Mouse (Mus musculus) E14TG2a.4 (cell line): ENCODE measurements around the gene Arhgef12.
"Not testable (repeated sequence)": the region's sequence is repeated elsewhere in the genome, so short reads cannot be mapped to it uniquely, and the experiment has no call there.

Experiments used
- H3K27me3 ChIP-seq: 2 replicates; pipeline ENCODE4 v1.6.1; 2014; ENCODE audit warnings: low read length, control low read depth; ENCODE audit not compliant: insufficient read depth
- H3K36me3 ChIP-seq: 2 replicates; pipeline ENCODE4 v1.6.1; 2014; ENCODE audit warnings: low read length, control low read depth; ENCODE audit not compliant: insufficient read depth
- H3K4me1 ChIP-seq: replicated peaks from 2 replicates; pipeline ENCODE4 v1.6.1; 2014; ENCODE audit warnings: low read depth, low read length, control low read depth
- H3K4me3 ChIP-seq: replicated peaks from 2 replicates; pipeline ENCODE4 v1.5.1; 2014; ENCODE audit warnings: mild to moderate bottlenecking, low read length
- H3K9me3 ChIP-seq: 2 replicates; pipeline ENCODE4 v1.6.1; 2014; ENCODE audit warnings: low read length, control low read depth
- CTCF ChIP-seq: conservative IDR thresholded peaks from 2 replicates; pipeline ENCODE4 v1.5.1; 2014; ENCODE audit warnings: low read length
- NANOG ChIP-seq: IDR thresholded peaks from 2 replicates; pipeline ENCODE4 v1.6.1; 2014; ENCODE audit warnings: borderline replicate concordance, low read length, mixed read lengths
- POU5F1 ChIP-seq: IDR thresholded peaks from 2 replicates; pipeline ENCODE4 v1.6.1; 2014; ENCODE audit warnings: low read length, borderline replicate concordance

Arhgef12 gene

DNA sequence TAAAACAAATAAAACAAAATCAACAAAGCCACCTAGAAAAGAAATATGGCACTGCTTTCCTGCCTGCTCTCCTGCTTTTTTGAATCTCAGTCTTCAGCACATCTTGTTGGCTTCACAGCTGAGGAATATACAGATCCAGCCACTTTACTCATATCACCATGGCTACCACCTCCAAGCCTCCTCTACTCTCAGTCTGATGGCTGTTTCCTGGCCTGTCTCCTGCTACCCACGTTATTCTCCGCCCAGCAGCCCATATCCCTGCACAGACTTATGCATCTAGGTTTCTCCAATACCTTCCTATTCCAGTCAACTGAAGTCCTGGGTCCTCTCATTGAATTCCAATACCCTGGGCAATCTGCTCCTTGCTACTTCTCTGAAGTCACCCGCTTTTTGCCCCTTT is 26.5 kb upstream of the Arhgef12 start:
- H3K36me3 ChIP-seq, result no peaks in the 10 kb centered on the region
- H3K4me1 ChIP-seq, result peaks cover 34% of the 10 kb centered on the region
- no peak overlapping the region for H3K4me3 ChIP-seq
- peaks cover 10% of the 10 kb centered on the region; the same call in 1 of the 2 replicates for H3K27me3 ChIP-seq
- TF ChIP-seq POU5F1, result no peak
- no peak for TF ChIP-seq CTCF
- no peak for TF ChIP-seq NANOG
- no peaks in the 10 kb centered on the region for H3K9me3 ChIP-seq

GRCm38 (mm10) chr9:43132380-43132779 is 25.3 kb upstream of the Arhgef12 start:
- H3K4me1 ChIP-seq, result peaks cover 40% of the 10 kb centered on the region
- TF ChIP-seq POU5F1, result no peak
- no peak; the same call in 1 of the 2 replicates for TF ChIP-seq NANOG
- TF ChIP-seq CTCF, result no peak

DNA sequence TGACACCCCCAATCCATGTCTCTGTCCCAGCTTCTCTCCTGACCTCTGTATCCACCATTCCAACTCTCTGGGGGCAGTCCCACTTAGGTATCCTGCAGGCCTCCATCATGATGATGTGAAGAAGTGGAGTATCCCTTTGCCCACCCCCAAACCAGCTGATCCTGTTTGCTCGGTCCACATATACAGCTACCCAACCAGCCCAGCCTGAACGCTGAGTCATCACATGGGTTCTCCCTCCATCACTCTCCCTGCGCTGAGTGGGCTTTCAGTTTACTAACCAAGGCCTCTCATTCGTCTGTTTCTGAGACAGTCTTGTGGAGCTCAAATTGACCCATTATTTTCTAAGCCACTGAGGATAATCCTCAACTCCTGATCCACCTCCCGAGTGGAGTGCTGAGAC is 24.9 kb upstream of the Arhgef12 start:
- Histone ChIP-seq H3K36me3 (no peaks in the 10 kb centered on the region), H3K9me3 (no peaks in the 10 kb centered on the region), H3K27me3 (peaks cover 6% of the 10 kb centered on the region; the same call in 1 of the 2 replicates), H3K4me1 (peaks cover 44% of the 10 kb centered on the region), H3K4me3 (no peak overlapping the region)
- no peak for TF ChIP-seq NANOG
- no peak for TF ChIP-seq POU5F1
- TF ChIP-seq CTCF, result no peak

More at GRCm38 (mm10) chr9:43132380-43132779, 25.3 kb upstream of the Arhgef12 start:
- Histone ChIP-seq H3K4me3 (no peak overlapping the region), H3K27me3 (peaks cover 6% of the 10 kb centered on the region; the same call in 1 of the 2 replicates), H3K9me3 (no peaks in the 10 kb centered on the region), H3K36me3 (no peaks in the 10 kb centered on the region)

- H3K27me3 ChIP-seq, result peaks cover 6% of the 10 kb centered on the region; the same call in 1 of the 2 replicates
- no peaks in the 10 kb centered on the region for H3K9me3 ChIP-seq
- peaks cover 44% of the 10 kb centered on the region for H3K4me1 ChIP-seq
- H3K36me3 ChIP-seq, result no peaks in the 10 kb centered on the region
- no peak overlapping the region for H3K4me3 ChIP-seq
- peak; percentile 52 for TF ChIP-seq CTCF
- no peak for TF ChIP-seq NANOG
- TF ChIP-seq POU5F1, result no peak
Measured at GRCm38 (mm10) chr9:43130684-43131083, 23.6 kb upstream of the Arhgef12 start.

DNA sequence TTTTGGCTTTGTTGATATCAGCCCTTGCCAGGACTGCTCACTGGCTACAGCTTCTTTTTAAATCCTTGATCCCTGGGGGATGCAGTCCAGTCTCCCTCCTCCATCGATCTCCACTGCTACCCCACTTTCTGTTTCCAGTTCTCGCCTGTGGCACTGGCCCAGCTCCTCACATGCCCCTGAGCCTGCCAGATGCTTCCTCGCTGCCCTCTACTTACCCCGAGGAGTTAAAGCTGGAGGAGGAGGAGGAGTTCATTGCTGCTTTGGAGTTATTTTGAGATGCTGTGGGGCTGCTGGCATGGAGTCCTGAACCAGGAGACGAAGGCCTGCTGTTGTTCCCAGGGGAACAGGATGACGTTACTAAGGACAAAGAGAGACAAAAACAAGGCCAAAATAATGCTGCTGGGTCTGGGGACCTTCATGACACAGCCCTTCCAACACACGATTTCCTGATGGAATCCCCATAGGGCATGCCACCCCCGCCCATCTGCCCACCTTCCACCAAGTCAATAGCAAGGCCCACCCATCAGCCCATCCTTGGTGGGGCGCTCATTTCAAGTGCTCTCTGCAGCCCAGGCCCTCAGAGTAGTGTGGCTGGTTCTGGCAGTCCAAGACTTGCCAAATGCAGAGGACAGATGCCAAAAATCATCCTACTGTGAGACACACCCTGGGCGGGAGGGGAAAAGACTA is 20.2 kb upstream of the Arhgef12 start:
- Histone ChIP-seq H3K4me3 (no peak overlapping the region), H3K4me1 (peaks cover 34% of the 10 kb centered on the region), H3K9me3 (no peaks in the 10 kb centered on the region), H3K36me3 (no peaks in the 10 kb centered on the region), H3K27me3 (peaks cover 2% of the 10 kb centered on the region; the same call in 1 of the 2 replicates)
- TF ChIP-seq NANOG (no peak), CTCF (no peak), POU5F1 (no peak)

DNA sequence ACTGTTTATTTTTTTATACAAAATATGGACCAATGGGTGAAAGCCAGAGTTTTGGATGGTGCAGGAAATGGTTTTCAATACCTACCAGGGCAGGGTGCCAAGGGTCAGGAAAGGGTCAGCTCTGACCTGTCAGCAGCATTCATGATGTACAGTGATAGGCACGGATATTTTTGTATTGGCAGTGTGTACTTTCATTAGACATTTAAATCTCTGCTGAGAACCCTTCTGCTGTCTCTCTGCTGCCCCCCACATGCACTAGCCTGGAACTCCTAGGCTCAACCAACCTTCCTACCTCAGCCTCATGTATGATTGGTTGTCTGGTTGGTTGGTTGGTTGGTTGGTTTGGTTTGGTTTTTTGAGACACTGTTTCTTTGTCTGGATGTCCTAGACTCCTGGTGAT is 15.3 kb upstream of the Arhgef12 start:
- peaks cover 5% of the 10 kb centered on the region; the same call in 1 of the 2 replicates for H3K27me3 ChIP-seq
- no peak overlapping the region for H3K4me3 ChIP-seq
- H3K4me1 ChIP-seq, result peaks cover 4% of the 10 kb centered on the region
- no peaks in the 10 kb centered on the region for H3K36me3 ChIP-seq
- TF ChIP-seq POU5F1 (no peak), NANOG (no peak), CTCF (no peak; the same call in 1 of the 2 replicates)
- H3K9me3 ChIP-seq, result no peaks in the 10 kb centered on the region

DNA sequence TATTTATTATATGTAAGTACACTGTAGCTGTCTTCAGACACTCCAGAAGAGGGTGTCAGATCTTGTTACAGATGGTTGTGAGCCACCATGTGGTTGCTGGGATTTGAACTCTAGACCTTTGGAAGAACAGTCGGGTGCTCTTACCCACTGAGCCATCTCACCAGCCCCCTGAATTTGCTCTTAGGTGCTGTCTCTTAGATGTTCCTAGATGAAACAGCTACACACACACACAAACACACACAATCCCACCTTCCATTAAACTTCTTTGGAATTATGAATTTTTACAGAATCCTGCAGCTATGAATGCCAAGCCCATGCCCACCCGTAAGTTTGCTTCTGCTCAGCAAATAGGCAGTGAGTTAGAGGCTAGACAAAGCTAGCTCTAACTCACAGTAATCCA is 14.9 kb upstream of the Arhgef12 start:
- H3K4me3 ChIP-seq, H3K4me1 ChIP-seq, H3K36me3 ChIP-seq, H3K9me3 ChIP-seq, H3K27me3 ChIP-seq: not testable (repeated sequence)

GRCm38 (mm10) chr9:43116997-43117336 is 9.9 kb upstream of the Arhgef12 start:
- H3K27me3 ChIP-seq, result 0 out of 2 replicates have a peak, but pooled peaks cover 2% of the 10 kb centered on the region
- no peaks in the 10 kb centered on the region for H3K9me3 ChIP-seq
- TF ChIP-seq POU5F1, result no peak
- TF ChIP-seq CTCF, result no peak
- no peak for TF ChIP-seq NANOG
- peak overlapping the region; percentile 94; the same call in 1 of the 2 replicates for H3K4me3 ChIP-seq
- H3K36me3 ChIP-seq, result peaks cover 3% of the 10 kb centered on the region; the same call in 1 of the 2 replicates
- peaks cover 24% of the 10 kb centered on the region for H3K4me1 ChIP-seq
